Mouse (Mus musculus) heart, postnatal 14 days (tissue): ENCODE data around the gene Klhl31. TPM values are rescaled to one million over a fixed set of nuclear protein-coding genes. Genes with fewer than 3 reads are reported as not detected.

ENCODE experiments used
- DNase-seq, 2 experiments: peaks; one replicate each; pipeline ENCODE4 v3.0.0; 2021 to 2022
- intact Hi-C: fragments of 180-260 bp; cut with DNase I; formaldehyde crosslinking; loops from one replicate; pipeline ENCODE4 v1.15.1; 2025
- long read RNA-seq, 2 experiments: library from polyadenylated mRNA; stranded (forward); transcript quantifications; one replicate each; pipeline ENCODE4 v2.0.0; 2021
- total RNA-seq, 2 experiments: library from RNA; stranded (reverse); gene quantifications; 2 replicates each; pipeline ENCODE4 v1.2.3; 2021

Gene Klhl31
- 100 to 1,000 TPM; 123 to 134 TPM for total RNA-seq
- long read RNA-seq, experiment 1, full-length matches to known transcripts: 12 of 29 reads
- long read RNA-seq, experiment 1, partial matches to known transcripts: 2 of 29 reads
- long read RNA-seq, experiment 1, other reads (novel, unspliced or antisense): 15 of 29 reads
- long read RNA-seq, experiment 2, full-length matches to known transcripts: 8 of 22 reads
- long read RNA-seq, experiment 2, partial matches to known transcripts: 13 of 22 reads
- long read RNA-seq, experiment 2, other reads (novel, unspliced or antisense): 1 of 22 reads

DNA sequence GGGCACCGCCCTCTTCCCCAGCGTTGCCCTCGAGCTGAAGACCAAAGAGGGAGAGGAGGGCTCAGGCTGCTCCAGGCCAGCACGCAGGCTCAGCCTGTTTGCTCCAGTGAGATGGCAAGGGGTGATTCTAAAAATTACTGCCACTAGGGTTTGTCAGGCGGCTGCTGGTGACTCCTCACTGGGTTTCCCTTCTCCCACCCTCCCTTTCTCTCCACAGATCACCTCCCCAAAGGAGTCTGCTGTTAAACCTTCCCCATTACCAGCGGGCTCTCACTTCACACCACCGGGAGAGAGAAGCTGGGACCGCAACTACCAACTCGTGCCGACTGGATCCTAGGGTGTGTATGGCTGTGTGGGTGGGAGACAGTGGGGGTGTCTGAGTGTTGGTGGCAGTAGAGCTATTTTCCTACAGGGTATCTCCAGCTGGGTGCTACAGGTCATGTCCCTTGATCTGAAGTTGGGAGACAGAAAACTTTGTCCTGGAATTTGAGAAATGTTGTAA is at the start of gene Klhl31:
Gene Klhl31, plus strand, starts transcription at position 51 of the 502 bp plus-strand sequence.
- intact Hi-C loops: no loop called here
- DNase-seq: peak; percentile 46 to 54

DNA sequence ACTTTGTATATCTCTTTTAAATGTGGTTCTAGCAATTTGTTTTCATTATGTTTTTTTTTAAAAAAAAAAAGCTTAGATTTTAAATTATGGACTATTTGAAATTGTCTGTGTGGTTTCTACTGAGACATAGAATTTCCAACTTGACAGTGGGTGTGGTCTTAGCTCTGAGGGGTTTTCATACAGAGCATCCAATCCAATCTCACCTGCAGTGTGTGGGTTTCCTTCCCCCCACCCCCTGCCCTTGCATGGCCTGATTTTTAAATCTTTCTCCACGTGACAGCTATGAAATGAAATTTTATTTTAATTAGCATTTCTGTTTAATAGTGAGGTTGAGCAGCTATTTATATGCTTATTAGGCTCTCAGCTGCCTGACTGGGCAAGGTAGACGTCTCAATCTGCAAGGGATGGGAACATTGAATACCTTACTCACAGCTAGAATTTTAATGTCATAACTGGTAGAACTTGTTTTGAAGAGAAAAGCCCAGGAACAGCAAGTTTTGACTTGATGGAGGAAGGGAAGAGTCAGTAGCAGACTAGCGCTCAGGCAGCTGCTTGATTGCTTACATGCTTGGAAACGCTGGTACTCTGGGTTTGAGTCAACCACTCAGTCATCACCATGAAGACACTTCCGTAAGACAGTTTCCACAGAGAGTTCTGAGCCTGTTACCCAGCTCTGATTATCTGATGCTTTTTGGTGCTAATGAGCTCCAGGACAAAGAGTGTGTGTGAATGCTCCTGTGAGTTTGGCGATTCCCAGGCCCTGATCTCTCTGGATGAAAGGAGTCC is 49.3 kb upstream of the Klhl31 start:
- DNase-seq: no peak
- intact Hi-C loops: no loop called here

DNA sequence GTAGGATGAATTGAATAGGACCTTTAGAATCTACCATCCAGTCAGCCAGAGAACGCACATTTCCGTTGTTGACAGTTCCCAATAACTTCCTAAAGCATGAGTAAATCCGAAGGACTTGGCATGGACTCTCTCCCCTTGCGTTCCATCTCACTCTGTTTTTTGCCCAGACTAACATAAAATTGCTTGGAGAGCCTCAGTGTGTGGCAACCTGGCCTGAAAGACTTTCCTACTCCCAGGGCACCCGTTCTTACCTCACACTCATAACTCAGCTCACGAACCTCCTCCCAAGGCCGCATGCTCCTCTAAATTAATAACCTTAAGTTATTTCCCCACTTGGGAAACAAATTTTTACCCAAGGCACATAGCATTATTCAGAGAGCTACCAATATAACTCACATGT is 48.7 kb upstream of the Klhl31 start:
- intact Hi-C loops: no loop called here

DNA sequence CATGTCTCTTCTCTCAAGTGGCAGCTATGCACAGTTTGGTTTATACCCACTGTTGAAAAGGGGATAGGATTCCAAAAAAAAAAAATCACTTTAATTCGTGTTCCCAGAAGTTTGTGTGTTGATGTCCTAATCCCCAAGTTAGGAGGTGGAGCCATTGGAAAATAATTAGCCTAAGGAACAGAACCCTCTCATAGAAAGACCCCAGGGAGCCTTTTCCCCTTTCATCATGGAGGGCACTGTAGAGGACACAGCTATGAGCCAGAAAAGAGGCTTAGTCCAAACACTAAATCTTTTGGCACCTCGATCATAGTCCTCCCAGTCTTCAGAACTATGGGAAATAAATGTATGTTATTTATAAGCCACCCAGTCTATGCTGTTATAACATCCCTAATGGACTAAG is 46.8 kb upstream of the Klhl31 start:
- intact Hi-C loops: no loop called here
- DNase-seq: no peak

More for the DNA sequence above, 48.7 kb upstream of the Klhl31 start:
- no peak for DNase-seq

DNA sequence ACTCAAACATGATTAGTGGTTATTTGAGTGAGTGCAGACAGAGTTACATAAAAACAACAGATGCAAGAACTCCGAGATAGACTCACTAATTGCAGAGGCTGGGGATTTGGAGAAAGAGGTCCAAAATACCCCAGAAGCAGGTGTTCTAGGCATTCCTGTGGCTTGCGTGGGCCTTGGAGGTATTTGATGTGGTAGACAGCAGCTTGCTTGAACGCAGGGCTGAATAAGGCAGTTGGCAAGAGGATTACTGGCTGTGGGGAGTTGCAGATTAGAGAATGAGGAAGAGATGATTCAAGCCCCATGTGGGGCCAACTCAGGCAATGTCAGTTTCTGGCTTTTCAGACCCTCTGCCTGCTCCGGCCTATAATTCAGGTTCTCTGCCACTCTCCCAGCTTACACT is 43.9 kb upstream of the Klhl31 start:
- no peak for DNase-seq
- intact Hi-C loops: no loop called here

DNA sequence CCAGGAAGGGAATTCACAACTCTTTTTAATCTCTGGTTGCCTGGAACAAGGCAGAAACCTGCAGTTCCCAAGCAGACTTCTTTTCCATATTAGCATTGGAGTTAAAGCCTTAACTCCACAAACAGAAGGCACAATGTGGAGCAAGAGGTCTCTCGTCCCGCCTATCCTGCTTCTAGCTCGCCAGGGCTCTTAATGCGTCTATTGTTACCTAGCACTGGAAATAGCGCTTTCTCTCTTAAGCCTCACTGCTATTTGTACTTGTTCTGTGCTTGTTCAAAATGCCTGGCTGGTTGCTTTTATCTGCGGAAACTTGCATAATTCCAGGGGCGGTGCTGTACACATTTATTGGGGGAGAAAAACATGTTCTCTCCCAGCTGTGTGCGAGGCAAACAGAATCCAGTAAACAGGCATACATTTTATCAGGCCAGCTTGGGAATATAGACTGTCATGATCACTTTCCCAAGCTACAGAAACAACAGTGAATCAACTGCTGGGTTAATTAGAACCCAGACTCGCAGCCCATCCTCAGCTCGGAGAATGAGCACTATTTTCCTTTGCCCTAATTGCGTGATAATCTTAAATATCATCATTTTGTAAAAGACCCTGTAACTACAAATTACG is 41.2 kb upstream of the Klhl31 start:
- intact Hi-C loops: loop anchor here (5.0 kb wide), 1 partner anchor 442 kb away; no protein-coding TSS in a partner anchor
- no peak for DNase-seq

DNA sequence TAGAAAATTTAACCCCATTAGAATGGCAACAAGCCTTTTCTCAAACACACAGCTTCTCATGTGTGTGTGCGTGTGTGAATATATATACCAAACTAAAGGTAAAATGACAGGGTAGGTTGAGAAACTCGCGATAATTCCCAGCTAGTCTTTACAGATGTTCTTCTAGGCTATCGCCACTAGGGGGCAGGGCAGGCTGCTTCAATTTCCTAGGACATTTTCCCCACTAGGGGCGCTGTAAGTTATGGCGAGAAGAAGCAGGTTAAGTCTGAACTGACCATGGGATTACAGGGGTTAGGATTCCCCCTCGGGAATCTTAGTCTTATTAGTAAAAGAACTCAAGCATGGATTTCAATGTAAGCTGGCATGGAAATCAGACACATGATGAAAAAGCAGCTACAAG is 39.9 kb upstream of the Klhl31 start:
- peak; percentile 76 to 89 for DNase-seq
- intact Hi-C loops: loop anchor here (2.0 to 5.0 kb wide), 2 partner anchors 184 to 441 kb away; no protein-coding TSS in a partner anchor

- no peak for DNase-seq
- intact Hi-C loops: loop anchor here (5.0 kb wide), 1 partner anchor 439 kb away; no protein-coding TSS in a partner anchor
Measured at GRCm38 (mm10) chr9:77598560-77598959, 37.7 kb upstream of the Klhl31 start.

- DNase-seq: no peak
- intact Hi-C loops: no loop called here
Measured at GRCm38 (mm10) chr9:77602302-77603266, 33.7 kb upstream of the Klhl31 start.

GRCm38 (mm10) chr9:77603965-77604509 is 32.3 kb upstream of the Klhl31 start:
- DNase-seq: no peak
- intact Hi-C loops: no loop called here

DNA sequence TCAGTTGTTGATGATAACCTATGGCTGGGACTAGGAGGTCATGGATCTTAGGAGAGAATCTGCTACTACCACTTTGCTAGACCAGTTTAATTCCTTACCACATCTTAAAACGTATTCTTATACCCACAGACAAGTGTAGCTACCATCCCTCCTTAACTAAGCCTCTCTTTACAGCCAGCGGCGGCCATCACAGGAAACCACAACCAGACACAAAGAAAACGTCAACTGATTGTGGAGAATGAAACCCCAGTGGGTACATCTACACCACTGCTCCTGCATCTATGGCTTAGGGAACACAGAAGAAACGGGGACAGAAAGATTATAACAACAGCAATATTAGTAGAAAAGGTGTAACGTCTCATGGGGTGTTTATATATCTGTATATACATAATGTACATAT is 29.0 kb upstream of the Klhl31 start:
- DNase-seq: no peak
- intact Hi-C loops: no loop called here

DNA sequence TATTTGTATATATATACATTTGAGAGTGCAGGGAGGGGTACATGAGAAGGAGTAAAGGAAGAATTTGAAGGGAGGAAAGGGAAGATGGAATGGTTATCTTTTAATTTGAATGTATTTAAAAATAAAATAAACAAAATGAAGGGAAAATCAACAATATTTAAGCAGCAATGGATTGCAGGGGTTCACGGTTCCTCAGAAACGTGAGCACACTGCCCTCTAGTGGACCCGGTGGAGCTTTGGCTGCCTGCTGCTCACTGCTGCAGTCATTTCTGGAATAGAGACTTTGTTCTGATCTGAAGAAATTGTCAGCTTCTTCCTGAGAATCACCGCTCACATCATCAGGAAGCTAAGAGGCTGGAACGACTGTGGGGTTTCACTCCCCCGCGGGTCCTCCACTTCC is 28.5 kb upstream of the Klhl31 start:
- peak; percentile 26 to 46 for DNase-seq
- intact Hi-C loops: loop anchor here (2.0 kb wide), 1 partner anchor 173 kb away; no protein-coding TSS in a partner anchor

GRCm38 (mm10) chr9:77610811-77611210 is 25.5 kb upstream of the Klhl31 start:
- intact Hi-C loops: loop anchor here (5.0 kb wide), 2 partner anchors 36 to 146 kb away; no protein-coding TSS in a partner anchor
- DNase-seq: peak in 1 of 2 experiments; percentile 26

- DNase-seq: no peak
- intact Hi-C loops: loop anchor here (5.0 kb wide), 2 partner anchors 35 to 145 kb away; no protein-coding TSS in a partner anchor
Measured at GRCm38 (mm10) chr9:77612349-77612748, 24.0 kb upstream of the Klhl31 start.

- intact Hi-C loops: no loop called here
- DNase-seq: no peak
Measured at GRCm38 (mm10) chr9:77615868-77616267, 20.4 kb upstream of the Klhl31 start.

GRCm38 (mm10) chr9:77616796-77617195 is 19.5 kb upstream of the Klhl31 start:
- intact Hi-C loops: no loop called here
- no peak for DNase-seq

- DNase-seq: peak in 1 of 2 experiments; percentile 25
- intact Hi-C loops: no loop called here
Measured at GRCm38 (mm10) chr9:77617751-77618150, 18.5 kb upstream of the Klhl31 start.

- no peak for DNase-seq
- intact Hi-C loops: no loop called here
Measured at GRCm38 (mm10) chr9:77618392-77618791, 17.9 kb upstream of the Klhl31 start.

GRCm38 (mm10) chr9:77620077-77620476 is 16.2 kb upstream of the Klhl31 start:
- DNase-seq: no peak
- intact Hi-C loops: no loop called here
